Mouse (Mus musculus): ENCODE data around the gene Hdlbp.

DNA sequence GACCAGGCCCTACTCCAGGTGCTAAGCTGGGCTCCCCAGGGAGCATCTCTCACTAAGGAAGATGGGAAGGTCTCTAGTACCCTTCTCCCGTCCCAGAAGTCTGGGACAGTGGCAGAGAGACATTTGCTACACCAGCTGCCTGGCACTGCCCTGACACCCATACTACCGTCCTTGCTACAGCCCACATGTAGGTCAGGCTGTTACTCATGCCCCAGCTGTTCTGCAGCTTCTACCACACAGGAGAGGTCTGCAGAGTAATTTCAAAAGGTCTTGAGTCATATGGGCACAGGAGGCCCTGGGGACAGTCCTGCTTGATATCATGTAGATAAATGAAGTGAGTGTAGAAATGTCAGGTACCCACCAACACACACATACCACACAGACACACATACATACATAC is 89.7 kb downstream of the Hdlbp start:
- TF ChIP-seq GATA1 (IDR thresholded peaks at IDR 0.05; ENCODE audit: borderline replicate concordance, low read length) = no peak
- no peak for TF ChIP-seq FLI1 (IDR thresholded peaks at IDR 0.05; ENCODE audit: low read length)

All from megakaryocyte, embryonic 14.5 days (primary cell).